24 mouse cellular contexts compared by ENCODE assay signal in the genomic region with DNA sequence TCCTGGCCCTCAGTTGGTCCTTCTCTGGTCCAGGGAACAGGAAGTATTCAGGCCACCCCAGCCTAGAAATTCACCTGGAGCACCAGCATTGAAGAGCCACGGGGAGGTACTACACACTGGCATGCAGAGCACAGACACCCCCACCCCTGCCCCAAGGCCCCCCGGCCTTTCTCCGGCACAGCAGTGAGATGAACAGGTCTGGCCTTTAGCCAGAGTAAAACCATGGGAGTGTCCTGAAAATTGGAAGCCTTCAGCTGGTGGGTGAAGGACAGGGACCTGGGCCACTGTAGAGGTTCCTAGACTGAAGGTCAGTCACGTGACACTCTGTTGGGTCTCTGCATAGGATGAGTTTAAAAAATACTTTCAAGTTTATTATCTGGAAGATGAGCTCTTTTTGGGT.
"Had no signal": no experiment of that assay in that cellular context is flagged by ENCODE, and none has a peak within 500 bp of the region (broad histone marks: within the 10 kb centered on the region; RNA-seq: fewer than 3 reads in every experiment).

No protein-coding gene starts in this region.

- H3K4me3 ChIP-seq: gastrocnemius, adult 2 months; heart, embryonic 13.5 days; heart, embryonic 15.5 days; hindbrain, embryonic 10.5 days; hindbrain, embryonic 12.5 days; intestine, embryonic 15.5 days; layer of hippocampus, adult 2 months; left cerebral cortex, adult 2 months; limb, embryonic 10.5 days; limb, embryonic 12.5 days; liver, embryonic 13.5 days; liver, embryonic 15.5 days had no signal

- H3K27me3 ChIP-seq: heart, embryonic 13.5 days; heart, embryonic 15.5 days; hindbrain, embryonic 12.5 days; intestine, embryonic 15.5 days; limb, embryonic 12.5 days; liver, embryonic 13.5 days; liver, embryonic 15.5 days had no signal

- H3K27ac ChIP-seq: gastrocnemius, adult 2 months; heart, embryonic 13.5 days; heart, embryonic 15.5 days; hindbrain, embryonic 10.5 days; hindbrain, embryonic 12.5 days; hindbrain, embryonic 14.5 days; intestine, embryonic 15.5 days; layer of hippocampus, adult 2 months; left cerebral cortex, adult 2 months; limb, embryonic 10.5 days; limb, embryonic 12.5 days; liver, embryonic 13.5 days; liver, embryonic 15.5 days had no signal

- H3K9me3 ChIP-seq: heart, embryonic 13.5 days; heart, embryonic 15.5 days; hindbrain, embryonic 10.5 days; hindbrain, embryonic 12.5 days; intestine, embryonic 15.5 days; limb, embryonic 10.5 days; limb, embryonic 12.5 days; liver, embryonic 13.5 days; liver, embryonic 15.5 days had no signal

- H3K4me1 ChIP-seq: heart, embryonic 15.5 days; hindbrain, embryonic 10.5 days; hindbrain, embryonic 12.5 days; intestine, embryonic 15.5 days; limb, embryonic 10.5 days; limb, embryonic 12.5 days had no signal

- DNase-seq: gastrocnemius, adult 2 months; gastrocnemius, postnatal 10 days; gastrocnemius, postnatal 25 days; heart, adult 18-20 months; heart, postnatal 14 days; heart, postnatal 4 days; kidney, adult 18-20 months; kidney, adult 8-10 months; kidney, postnatal 10 days; kidney, postnatal 25 days; kidney, postnatal 4 days; liver; liver, embryonic 13.5 days had no signal
